Mouse (Mus musculus): ENCODE data around the gene Susd2. TPM values are rescaled to one million over a fixed set of nuclear protein-coding genes. Genes with fewer than 3 reads are reported as not detected.

Susd2 gene
- polyA plus RNA-seq, 1 experiment from 2014 or later = 8.2 TPM

DNA sequence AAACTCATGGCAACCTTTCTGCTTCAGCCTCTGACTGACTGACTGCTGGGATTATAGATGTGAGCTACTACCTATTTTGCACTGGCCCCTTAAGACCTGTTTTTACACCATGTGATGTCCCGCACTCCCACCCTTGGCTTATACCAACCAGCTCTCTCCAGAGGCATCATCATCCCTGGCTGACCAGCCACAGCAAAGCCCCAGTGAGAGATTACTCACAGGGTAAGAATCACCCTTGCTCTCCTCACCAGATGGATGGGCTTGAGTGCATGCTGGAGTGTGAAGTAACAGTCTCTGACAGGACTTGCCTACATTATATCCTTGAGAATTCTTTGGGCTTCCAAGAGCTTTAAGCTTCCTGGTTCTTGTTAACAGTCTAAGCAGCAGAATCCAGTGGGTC, 26.1 kb upstream of the Susd2 start:
- Histone ChIP-seq H3K27me3 (replicated peaks) (peaks cover 6% of the 10 kb centered on the region), H3K27ac (replicated peaks) (no peak overlapping the region), H3K36me3 (peaks cover 35% of the 10 kb centered on the region), H3K4me2 (no peak overlapping the region), H3K9ac (no peak overlapping the region), H3K9me3 (no peaks in the 10 kb centered on the region), H3K4me3 (no peak overlapping the region), H3K4me1 (peaks cover 22% of the 10 kb centered on the region)
- ATAC-seq (ENCODE audit: extremely low read depth, insufficient number of reproducible peaks, low FRiP score, low TSS enrichment) = no peak
- 97% methylated on average over 1 of the region's 1 CpGs for WGBS

GRCm38 (mm10) chr10:75667911-75668270, 24.1 kb upstream of the Susd2 start:
- Histone ChIP-seq H3K9me3 (no peaks in the 10 kb centered on the region), H3K36me3 (peaks cover 33% of the 10 kb centered on the region), H3K9ac (peak overlapping the region; percentile 90), H3K4me1 (peaks cover 22% of the 10 kb centered on the region), H3K4me3 (peak overlapping the region; percentile 84), H3K27me3 (replicated peaks) (peaks cover 6% of the 10 kb centered on the region), H3K27ac (replicated peaks) (peak overlapping the region; percentile 85), H3K4me2 (peak overlapping the region; percentile 92)
- ATAC-seq (ENCODE audit: extremely low read depth, insufficient number of reproducible peaks, low FRiP score, low TSS enrichment) = no peak
- 1% methylated on average over 23 of the region's 23 CpGs for WGBS

- Histone ChIP-seq H3K27ac (replicated peaks) (peak overlapping the region; percentile 85), H3K9me3 (no peaks in the 10 kb centered on the region), H3K9ac (peak overlapping the region; percentile 90), H3K36me3 (peaks cover 39% of the 10 kb centered on the region), H3K27me3 (replicated peaks) (peaks cover 6% of the 10 kb centered on the region), H3K4me2 (peak overlapping the region; percentile 92), H3K4me1 (peaks cover 22% of the 10 kb centered on the region), H3K4me3 (peak overlapping the region; percentile 84)
- peak; percentile 66; the same call in 1 of the 2 replicates for ATAC-seq (ENCODE audit: extremely low read depth, insufficient number of reproducible peaks, low FRiP score, low TSS enrichment)
- under 1% methylated on average over 62 of the region's 63 CpGs for WGBS
These were observed 23.5 kb upstream of the Susd2 start for GRCm38 (mm10) chr10:75667115-75667910.

- Histone ChIP-seq H3K27ac (replicated peaks) (peak overlapping the region; percentile 85), H3K4me3 (peak overlapping the region; percentile 84), H3K4me2 (peak overlapping the region; percentile 92), H3K9ac (peak overlapping the region; percentile 90), H3K4me1 (peaks cover 18% of the 10 kb centered on the region), H3K36me3 (peaks cover 46% of the 10 kb centered on the region), H3K9me3 (no peaks in the 10 kb centered on the region), H3K27me3 (replicated peaks) (peaks cover 6% of the 10 kb centered on the region)
- 39% methylated on average over 4 of the region's 4 CpGs for WGBS
- no peak for ATAC-seq (ENCODE audit: extremely low read depth, insufficient number of reproducible peaks, low FRiP score, low TSS enrichment)
These were observed 22.7 kb upstream of the Susd2 start for GRCm38 (mm10) chr10:75666451-75667030.

GRCm38 (mm10) chr10:75664673-75665270, 21.0 kb upstream of the Susd2 start:
- no peak overlapping the region for H3K4me2 ChIP-seq
- no peak overlapping the region for H3K27ac ChIP-seq (replicated peaks)
- no peaks in the 10 kb centered on the region for H3K9me3 ChIP-seq
- ATAC-seq (ENCODE audit: extremely low read depth, insufficient number of reproducible peaks, low FRiP score, low TSS enrichment) = no peak
- 92% methylated on average over 6 of the region's 6 CpGs for WGBS
- no peak overlapping the region for H3K9ac ChIP-seq
- H3K4me3 ChIP-seq = no peak overlapping the region
- peaks cover 48% of the 10 kb centered on the region for H3K36me3 ChIP-seq
- peaks cover 18% of the 10 kb centered on the region for H3K4me1 ChIP-seq
- peaks cover 6% of the 10 kb centered on the region for H3K27me3 ChIP-seq (replicated peaks)

DNA sequence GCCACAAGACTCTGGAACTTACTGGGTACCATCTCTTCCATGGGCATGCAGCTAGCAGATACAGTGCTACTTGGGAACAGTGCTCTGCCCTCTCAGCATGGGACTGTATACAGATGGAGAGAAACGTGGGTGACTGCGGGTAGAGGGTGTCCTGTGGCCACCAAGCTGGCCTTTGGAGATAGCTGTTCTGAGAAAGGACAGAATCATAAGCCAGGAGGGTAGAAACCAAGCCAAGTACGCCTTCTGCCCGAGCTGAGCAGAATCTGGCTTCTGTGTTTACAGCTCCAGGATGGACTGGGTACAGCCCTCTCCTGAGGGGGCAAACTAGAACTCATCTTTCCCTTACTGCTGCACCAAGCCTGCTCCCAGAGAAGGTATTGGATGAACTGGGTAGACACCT, 18.8 kb upstream of the Susd2 start:
- Histone ChIP-seq H3K27ac (replicated peaks) (no peak overlapping the region), H3K4me1 (peaks cover 11% of the 10 kb centered on the region), H3K27me3 (replicated peaks) (no peaks in the 10 kb centered on the region), H3K9me3 (no peaks in the 10 kb centered on the region), H3K4me2 (no peak overlapping the region), H3K4me3 (no peak overlapping the region), H3K9ac (no peak overlapping the region), H3K36me3 (peaks cover 64% of the 10 kb centered on the region)
- no peak for ATAC-seq (ENCODE audit: extremely low read depth, insufficient number of reproducible peaks, low FRiP score, low TSS enrichment)
- WGBS = 88% methylated on average over 4 of the region's 4 CpGs

GRCm38 (mm10) chr10:75661876-75662275, 18.1 kb upstream of the Susd2 start:
- H3K36me3 ChIP-seq = peaks cover 71% of the 10 kb centered on the region
- ATAC-seq (ENCODE audit: extremely low read depth, insufficient number of reproducible peaks, low FRiP score, low TSS enrichment) = no peak

GRCm38 (mm10) chr10:75661381-75661780, 17.6 kb upstream of the Susd2 start:
- no peak overlapping the region for H3K9ac ChIP-seq
- H3K9me3 ChIP-seq = no peaks in the 10 kb centered on the region
- ATAC-seq (ENCODE audit: extremely low read depth, insufficient number of reproducible peaks, low FRiP score, low TSS enrichment) = no peak
- peaks cover 5% of the 10 kb centered on the region for H3K4me1 ChIP-seq
- no peak overlapping the region for H3K4me3 ChIP-seq
- H3K4me2 ChIP-seq = no peak overlapping the region
- no peak overlapping the region for H3K27ac ChIP-seq (replicated peaks)
- WGBS = 80% methylated on average over 6 of the region's 6 CpGs
- no peaks in the 10 kb centered on the region for H3K27me3 ChIP-seq (replicated peaks)
- peaks cover 76% of the 10 kb centered on the region for H3K36me3 ChIP-seq

More at GRCm38 (mm10) chr10:75661876-75662275, 18.1 kb upstream of the Susd2 start:
- Histone ChIP-seq H3K4me2 (no peak overlapping the region), H3K4me1 (peaks cover 10% of the 10 kb centered on the region), H3K9ac (no peak overlapping the region), H3K27me3 (replicated peaks) (no peaks in the 10 kb centered on the region), H3K27ac (replicated peaks) (no peak overlapping the region), H3K9me3 (no peaks in the 10 kb centered on the region), H3K4me3 (no peak overlapping the region)
- WGBS = 83% methylated on average over 3 of the region's 3 CpGs

GRCm38 (mm10) chr10:75657772-75658171, 14.0 kb upstream of the Susd2 start:
- WGBS = 93% methylated on average over 7 of the region's 7 CpGs
- H3K27ac ChIP-seq (replicated peaks) = no peak overlapping the region
- no peak for ATAC-seq (ENCODE audit: extremely low read depth, insufficient number of reproducible peaks, low FRiP score, low TSS enrichment)
- no peaks in the 10 kb centered on the region for H3K27me3 ChIP-seq (replicated peaks)
- H3K9me3 ChIP-seq = no peaks in the 10 kb centered on the region
- H3K36me3 ChIP-seq = peaks cover 97% of the 10 kb centered on the region
- no peaks in the 10 kb centered on the region for H3K4me1 ChIP-seq
- H3K4me2 ChIP-seq = no peak overlapping the region
- H3K9ac ChIP-seq = no peak overlapping the region
- no peak overlapping the region for H3K4me3 ChIP-seq

DNA sequence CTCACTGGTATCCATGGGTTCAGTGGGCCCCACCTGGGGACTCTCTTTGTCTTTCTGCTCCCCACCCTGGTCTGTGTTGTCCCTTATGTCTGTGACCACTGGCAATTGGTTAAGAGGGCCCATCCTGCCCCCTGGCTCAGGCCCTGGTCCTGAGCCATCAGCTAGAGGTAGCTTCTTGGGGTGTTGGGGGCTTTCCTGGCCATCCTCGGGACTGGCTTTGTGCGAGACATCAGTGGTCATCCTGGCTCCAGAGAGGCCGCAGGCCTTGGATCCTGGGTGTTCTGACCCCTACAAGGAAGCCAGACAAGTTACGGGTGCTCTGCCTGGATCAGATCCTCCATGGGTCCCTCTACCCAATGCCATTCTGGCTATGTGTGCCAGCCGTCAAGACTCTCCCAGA, 13.4 kb upstream of the Susd2 start:
- peaks cover 97% of the 10 kb centered on the region for H3K36me3 ChIP-seq
- H3K9ac ChIP-seq = no peak overlapping the region
- no peak overlapping the region for H3K4me2 ChIP-seq
- no peak for ATAC-seq (ENCODE audit: extremely low read depth, insufficient number of reproducible peaks, low FRiP score, low TSS enrichment)
- no peaks in the 10 kb centered on the region for H3K27me3 ChIP-seq (replicated peaks)
- H3K27ac ChIP-seq (replicated peaks) = no peak overlapping the region
- H3K4me3 ChIP-seq = no peak overlapping the region
- H3K9me3 ChIP-seq = no peaks in the 10 kb centered on the region
- 85% methylated on average over 5 of the region's 5 CpGs for WGBS
- no peaks in the 10 kb centered on the region for H3K4me1 ChIP-seq

DNA sequence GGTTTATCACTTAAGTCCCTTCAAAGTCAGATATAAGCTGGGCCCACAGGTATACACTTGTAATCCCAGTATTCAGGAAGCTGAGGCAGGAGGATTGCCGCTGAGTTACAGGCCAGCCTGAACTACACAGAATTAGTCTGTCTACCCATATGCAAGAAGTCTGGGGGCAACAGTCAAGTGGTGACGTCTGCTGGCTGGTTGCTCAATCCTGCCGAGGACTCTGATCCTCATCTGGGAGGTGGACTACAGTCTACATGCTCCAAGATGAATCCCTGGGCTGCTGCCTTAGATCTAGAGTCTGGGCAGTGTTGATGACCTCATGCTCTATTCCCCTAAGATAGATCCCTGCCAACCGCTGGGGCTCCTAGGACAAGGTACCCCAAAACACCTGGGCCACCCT, 10.2 kb upstream of the Susd2 start:
- 82% methylated on average over 4 of the region's 4 CpGs for WGBS
- Histone ChIP-seq H3K9ac (no peak overlapping the region), H3K27me3 (replicated peaks) (no peaks in the 10 kb centered on the region), H3K36me3 (peaks cover 100% of the 10 kb centered on the region), H3K9me3 (no peaks in the 10 kb centered on the region), H3K4me1 (no peaks in the 10 kb centered on the region), H3K4me2 (no peak overlapping the region), H3K4me3 (no peak overlapping the region), H3K27ac (replicated peaks) (no peak overlapping the region)
- ATAC-seq (ENCODE audit: extremely low read depth, insufficient number of reproducible peaks, low FRiP score, low TSS enrichment) = no peak

Measured in heart, embryonic 13.5 days (tissue).